Mouse (Mus musculus) CH12.LX (cell line): Measurements from ENCODE around the gene Eef1akmt1. TPM values are rescaled to one million over a fixed set of nuclear protein-coding genes. Genes with fewer than 3 reads are reported as not detected.

Source experiments
- DNase-seq: peaks from one replicate; pipeline ENCODE4 v3.0.0-alpha.2; 2013; ENCODE audit errors: extremely low read depth
- H3K27ac ChIP-seq: 2 replicates; pipeline ENCODE4 v1.5.1; 2012; ENCODE audit warnings: low read depth, mild to moderate bottlenecking, control low read depth, moderate library complexity; ENCODE audit not compliant: insufficient read depth
- H3K27me3 ChIP-seq: replicated peaks from 2 replicates; pipeline ENCODE3; 2012; ENCODE audit warnings: inconsistent platforms
- H3K36me3 ChIP-seq, 2 experiments: replicated peaks in 1 of 2; 2 replicates each; pipeline versions ENCODE3 to v1.6.1; 2012; ENCODE audit warnings: inconsistent platforms in 1 of 2, low read length in 1 of 2, mild to moderate bottlenecking in 1 of 2, mixed read lengths in 1 of 2, moderate library complexity in 1 of 2; ENCODE audit not compliant: control insufficient read depth in 1 of 2, insufficient read depth in 1 of 2
- H3K4me1 ChIP-seq, 2 experiments: 2 replicates each; pipeline ENCODE4 v1.6.1; 2012; ENCODE audit warnings: inconsistent platforms in 1 of 2, moderate library complexity in 1 of 2; ENCODE audit not compliant: insufficient read depth in 2 of 2, control insufficient read depth in 1 of 2
- H3K4me2 ChIP-seq: 2 replicates; pipeline ENCODE4 v1.6.1; 2012; ENCODE audit warnings: low read depth, mild to moderate bottlenecking, control low read depth; ENCODE audit not compliant: poor library complexity, insufficient read depth, severe bottlenecking
- H3K4me3 ChIP-seq, 3 experiments: fragments of 150-350 bp in 1 of 3; sonication (generic) in 1 of 3; replicated peaks in 1 of 3; 2 replicates each; pipeline versions ENCODE3 to v1.5.1; 2011 to 2012; ENCODE audit warnings: low read depth in 2 of 3, low read length in 2 of 3, mild to moderate bottlenecking in 2 of 3, moderate library complexity in 2 of 3, control low read depth in 1 of 3, improper control_type of control experiment in 1 of 3, inconsistent platforms in 1 of 3, mixed read lengths in 1 of 3; ENCODE audit not compliant: poor library complexity in 1 of 3
- H3K79me2 ChIP-seq: replicated peaks from 2 replicates; pipeline ENCODE4 v1.6.1; 2012; ENCODE audit warnings: mild to moderate bottlenecking, moderate library complexity; ENCODE audit not compliant: control insufficient read depth, poor library complexity, insufficient read depth, severe bottlenecking; ENCODE audit errors: extremely low read depth
- H3K9ac ChIP-seq: 2 replicates; pipeline ENCODE4 v1.6.1; 2012; ENCODE audit warnings: low read depth, mild to moderate bottlenecking, control low read depth, moderate library complexity; ENCODE audit not compliant: insufficient read depth
- H3K9me3 ChIP-seq: replicated peaks from 2 replicates; pipeline ENCODE3; 2012; ENCODE audit warnings: low read length, inconsistent platforms, mixed read lengths
- BHLHE40 ChIP-seq: IDR thresholded peaks from 2 replicates; pipeline ENCODE4 v1.6.1; 2011; ENCODE audit warnings: mild to moderate bottlenecking, low read depth, low read length, improper control_type of control experiment
- E2F4 ChIP-seq: IDR thresholded peaks from 2 replicates; pipeline ENCODE4 v1.6.1; 2011; ENCODE audit warnings: low read depth, low read length, improper control_type of control experiment; ENCODE audit not compliant: insufficient replicate concordance
- EP300 ChIP-seq: IDR thresholded peaks from 2 replicates; pipeline ENCODE4 v1.6.1; 2011; ENCODE audit warnings: low read length, improper control_type of control experiment
- GABPA ChIP-seq: IDR thresholded peaks from 2 replicates; pipeline ENCODE4 v1.6.1; 2012; ENCODE audit warnings: low read depth, low read length, improper control_type of control experiment, inconsistent platforms; ENCODE audit not compliant: insufficient replicate concordance
- HCFC1 ChIP-seq: IDR thresholded peaks from 2 replicates; pipeline ENCODE4 v1.6.1; 2012; ENCODE audit warnings: low read depth, mild to moderate bottlenecking, inconsistent platforms, low read length, improper control_type of control experiment
- IRF4 ChIP-seq: IDR thresholded peaks from 2 replicates; pipeline ENCODE4 v1.6.1; 2014; ENCODE audit warnings: low read depth, mild to moderate bottlenecking, inconsistent platforms, low read length, improper control_type of control experiment
- JUND ChIP-seq: conservative IDR thresholded peaks from 2 replicates; pipeline ENCODE4 v1.6.1; 2011; ENCODE audit warnings: low read depth, low read length, improper control_type of control experiment
- KAT2A ChIP-seq: IDR thresholded peaks from 2 replicates; pipeline ENCODE4 v1.6.1; 2012; ENCODE audit warnings: low read length, improper control_type of control experiment, inconsistent platforms; ENCODE audit not compliant: insufficient replicate concordance
- MAFK ChIP-seq: IDR thresholded peaks from 2 replicates; pipeline ENCODE4 v1.6.1; 2011; ENCODE audit warnings: low read length, improper control_type of control experiment; ENCODE audit not compliant: insufficient replicate concordance
- MAX ChIP-seq: IDR thresholded peaks from 2 replicates; pipeline ENCODE4 v1.6.1; 2011; ENCODE audit warnings: low read length, improper control_type of control experiment
- MEF2A ChIP-seq: IDR thresholded peaks from 2 replicates; pipeline ENCODE4 v1.6.1; 2014; ENCODE audit warnings: low read depth, mild to moderate bottlenecking, inconsistent platforms, low read length, improper control_type of control experiment, borderline replicate concordance
- MXI1 ChIP-seq: IDR thresholded peaks from 2 replicates; pipeline ENCODE4 v1.6.1; 2011; ENCODE audit warnings: mild to moderate bottlenecking, low read depth, low read length, improper control_type of control experiment
- POLR2A ChIP-seq: IDR thresholded peaks from 2 replicates; pipeline ENCODE4 v1.6.1; 2011; ENCODE audit warnings: low read depth, mild to moderate bottlenecking, improper control_type of control experiment, low read length
- POLR2AphosphoS2 ChIP-seq: IDR thresholded peaks from 2 replicates; pipeline ENCODE4 v1.6.1; 2011; ENCODE audit warnings: low read depth, low read length, improper control_type of control experiment
- RAD21 ChIP-seq: IDR thresholded peaks from 2 replicates; pipeline ENCODE4 v1.6.1; 2011; ENCODE audit warnings: low read depth, mild to moderate bottlenecking, low read length, improper control_type of control experiment, moderate library complexity
- RCOR1 ChIP-seq: conservative IDR thresholded peaks from 2 replicates; pipeline ENCODE4 v1.6.1; 2012; ENCODE audit warnings: low read depth, mild to moderate bottlenecking, inconsistent platforms, low read length, improper control_type of control experiment
- TBP ChIP-seq: conservative IDR thresholded peaks from 2 replicates; pipeline ENCODE4 v1.6.1; 2011; ENCODE audit warnings: low read depth, low read length, improper control_type of control experiment
- TCF12 ChIP-seq: IDR thresholded peaks from 2 replicates; pipeline ENCODE4 v1.6.1; 2014; ENCODE audit warnings: low read depth, mild to moderate bottlenecking, inconsistent platforms, low read length, improper control_type of control experiment
- UBTF ChIP-seq: IDR thresholded peaks from 2 replicates; pipeline ENCODE4 v1.6.1; 2012; ENCODE audit warnings: low read depth, mild to moderate bottlenecking, inconsistent platforms, low read length, improper control_type of control experiment, moderate library complexity
- USF1 ChIP-seq: IDR thresholded peaks from 2 replicates; pipeline ENCODE4 v1.6.1; 2014; ENCODE audit warnings: low read depth, mild to moderate bottlenecking, inconsistent platforms, low read length, improper control_type of control experiment
- USF2 ChIP-seq: conservative IDR thresholded peaks from 2 replicates; pipeline ENCODE4 v1.6.1; 2011; ENCODE audit warnings: low read depth, low read length, improper control_type of control experiment
- ZC3H11A ChIP-seq: IDR thresholded peaks from 2 replicates; pipeline ENCODE4 v1.6.1; 2012; ENCODE audit warnings: low read depth, mild to moderate bottlenecking, inconsistent platforms, low read length, improper control_type of control experiment
- ZKSCAN1 ChIP-seq: IDR thresholded peaks from 2 replicates; pipeline ENCODE4 v1.6.1; 2012; ENCODE audit warnings: low read depth, inconsistent platforms, low read length, improper control_type of control experiment, borderline replicate concordance
- ZMIZ1 ChIP-seq: IDR thresholded peaks from 2 replicates; pipeline ENCODE4 v1.6.1; 2012; ENCODE audit warnings: low read depth, mild to moderate bottlenecking, inconsistent platforms, low read length, improper control_type of control experiment
- ZNF384 ChIP-seq: IDR thresholded peaks from 2 replicates; pipeline ENCODE4 v1.6.1; 2012; ENCODE audit warnings: low read depth, low read length, improper control_type of control experiment, inconsistent platforms
- dilution Hi-C: fragments of 300-500 bp; cut with MboI; formaldehyde crosslinking; loops from 2 replicates; pipeline ENCODE4 v1.14.3; 2020; ENCODE audit warnings: low sequenced_read_pairs; ENCODE audit not compliant: extremely low pct_unique_long_range_greater_than_20kb, extremely low pct_ligation_motif_present
- in situ Hi-C: fragments of 300-500 bp; cut with MboI; formaldehyde crosslinking; loops from 3 replicates; pipeline ENCODE4 v1.14.3; 2019; ENCODE audit warnings: low sequenced_read_pairs, low pct_ligation_motif_present, low pct_unique_long_range_greater_than_20kb, mixed read lengths
- polyA plus RNA-seq: library from polyadenylated mRNA; unstranded; fragments of >175 nt; gene quantifications from 2 replicates; pipeline ENCODE4 v1.2.1, GENCODE M21; 2012; ENCODE audit warnings: low read depth; ENCODE audit not compliant: insufficient read length
- total RNA-seq, 2 experiments: library from RNA; depleted of rRNA; stranded (reverse); fragments of 300-350 nt in 1 of 2; fragments of >200 nt in 1 of 2; gene quantifications; 2 replicates each; pipeline ENCODE4 v1.2.3; 2012 to 2014

Eef1akmt1 gene
- total and polyA plus RNA-seq, 3 experiments = 52.2 to 105 (median 74.5) TPM

- dilution Hi-C loops (no loop called here), in situ Hi-C loops (no loop called here)
These were observed 30.7 kb downstream of the Eef1akmt1 start for GRCm38 (mm10) chr14:57540683-57541082.

DNA sequence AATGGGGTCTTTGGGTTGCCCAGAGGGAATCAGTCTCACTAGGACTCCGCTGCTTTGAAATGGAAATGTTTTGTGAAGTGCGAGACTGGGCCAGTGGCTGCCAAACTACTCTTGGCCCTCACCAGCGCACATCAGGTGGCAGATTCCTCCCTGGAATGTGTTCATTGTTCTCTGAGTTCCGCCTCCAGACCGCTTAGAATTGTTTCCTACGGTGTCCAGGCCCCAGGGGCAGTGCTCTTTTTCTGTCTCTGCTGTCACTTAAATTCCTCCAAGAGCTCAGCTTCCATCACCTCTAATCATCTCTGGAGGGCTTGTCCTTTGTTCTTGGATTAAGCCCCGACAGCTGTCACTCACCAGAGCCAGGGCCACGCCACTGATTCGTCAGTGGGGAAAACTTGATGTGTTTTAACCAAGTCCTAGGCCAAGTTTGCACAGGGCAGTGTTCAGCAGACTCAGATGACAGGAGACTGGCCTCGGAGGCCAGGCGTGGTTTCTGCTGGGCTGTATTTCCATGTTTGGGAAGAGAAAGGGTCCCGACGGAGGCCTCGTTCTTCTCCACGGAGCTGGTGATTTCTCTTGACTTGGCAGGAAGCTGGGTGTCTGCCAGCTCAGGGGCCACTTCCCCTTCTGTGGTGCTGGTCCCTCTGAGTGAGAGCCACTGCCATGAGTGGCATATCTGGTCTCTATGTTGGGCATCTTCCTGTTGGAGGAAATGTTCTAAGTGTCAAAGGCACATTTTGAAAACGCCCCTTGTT, 34.0 kb downstream of the Eef1akmt1 start:
- Histone ChIP-seq H3K27ac (no peak overlapping the region), H3K4me3 (no peak overlapping the region), H3K4me1 (peaks cover 0 to 9% of the 10 kb centered on the region in 2 experiments; a peak in 2 of 4 replicates), H3K9me3 (no peaks in the 10 kb centered on the region), H3K79me2 (no peaks in the 10 kb centered on the region), H3K4me2 (no peak overlapping the region), H3K9ac (no peak overlapping the region), H3K27me3 (peaks cover 3% of the 10 kb centered on the region), H3K36me3 (no peaks in the 10 kb centered on the region)
- DNase-seq = no peak
- in situ Hi-C loops (no loop called here), dilution Hi-C loops (no loop called here)
- TF ChIP-seq MAFK = no peak
- no peak for TF ChIP-seq E2F4
- TF ChIP-seq ZMIZ1 = no peak
- no peak for TF ChIP-seq KAT2A
- TF ChIP-seq BHLHE40 = no peak
- no peak for TF ChIP-seq RCOR1
- TF ChIP-seq TBP = no peak
- TF ChIP-seq ZKSCAN1 = no peak
- no peak for TF ChIP-seq USF2
- no peak for TF ChIP-seq USF1
- no peak for TF ChIP-seq IRF4
- no peak for TF ChIP-seq MAX
- no peak for TF ChIP-seq EP300
- TF ChIP-seq POLR2A = no peak
- no peak for TF ChIP-seq JUND
- TF ChIP-seq ZNF384 = no peak
- TF ChIP-seq RAD21 = no peak
- no peak for TF ChIP-seq HCFC1
- no peak for TF ChIP-seq ZC3H11A
- no peak for TF ChIP-seq MEF2A

More at GRCm38 (mm10) chr14:57540683-57541082, 30.7 kb downstream of the Eef1akmt1 start:
- no peak overlapping the region for H3K9ac ChIP-seq
- TF ChIP-seq RAD21 (no peak), RCOR1 (no peak), BHLHE40 (no peak), TCF12 (no peak), E2F4 (no peak), POLR2AphosphoS2 (no peak), UBTF (no peak), USF1 (no peak), MAFK (no peak), ZKSCAN1 (no peak), MXI1 (no peak), GABPA (no peak)
- H3K9me3 ChIP-seq = no peaks in the 10 kb centered on the region
- H3K27ac ChIP-seq = no peak overlapping the region
- peaks cover 1% of the 10 kb centered on the region for H3K27me3 ChIP-seq
- H3K4me1 ChIP-seq = peaks cover 0 to 18% of the 10 kb centered on the region in 2 experiments; a peak in 2 of 4 replicates
- H3K4me2 ChIP-seq = no peak overlapping the region
- H3K4me3 ChIP-seq = no peak overlapping the region
- peaks cover 0 to 2% of the 10 kb centered on the region in 2 experiments for H3K36me3 ChIP-seq
- H3K79me2 ChIP-seq = no peaks in the 10 kb centered on the region
- DNase-seq = no peak
